Mouse (Mus musculus) midbrain, embryonic 16.5 days (tissue): Measurements from ENCODE around the gene Tollip. TPM values are rescaled to one million over a fixed set of nuclear protein-coding genes. Genes with fewer than 3 reads are reported as not detected.
A peak's percentile ranks its signal among the peaks of the same experiment; 100 is the strongest.

ENCODE experiments used
- ATAC-seq: fragments of 200-750 bp; cut with Nextera tagmentation; 2 replicates; pipeline ENCODE4 v1.8.0; 2017; ENCODE audit warnings: moderate TSS enrichment
- H3K27ac ChIP-seq: fragments of 300-500 bp; sonication (generic); 2 replicates; pipeline ENCODE4 v1.5.1; 2014; ENCODE audit warnings: mild to moderate bottlenecking, low read length, mixed read lengths
- H3K27me3 ChIP-seq: fragments of 300-500 bp; sonication (generic); 2 replicates; pipeline ENCODE4 v1.6.1; 2014; ENCODE audit warnings: low read depth, low read length, mixed read lengths; ENCODE audit not compliant: control insufficient read depth, insufficient read depth
- H3K36me3 ChIP-seq: fragments of 300-500 bp; sonication (generic); 2 replicates; pipeline ENCODE4 v1.6.1; 2014; ENCODE audit warnings: mild to moderate bottlenecking, low read length, moderate library complexity, mixed read lengths; ENCODE audit not compliant: control insufficient read depth, insufficient read depth
- H3K4me1 ChIP-seq: fragments of 300-500 bp; sonication (generic); 2 replicates; pipeline ENCODE4 v1.6.1; 2014; ENCODE audit warnings: mild to moderate bottlenecking, low read length, mixed read lengths; ENCODE audit not compliant: control insufficient read depth, insufficient read depth
- H3K4me2 ChIP-seq: fragments of 300-500 bp; sonication (generic); 2 replicates; pipeline ENCODE4 v1.6.1; 2014; ENCODE audit warnings: mild to moderate bottlenecking, low read length, mixed read lengths
- H3K4me3 ChIP-seq: fragments of 300-500 bp; sonication (generic); 2 replicates; pipeline ENCODE4 v1.5.1; 2014; ENCODE audit warnings: low read depth, mild to moderate bottlenecking, low read length, moderate library complexity, mixed read lengths
- H3K9ac ChIP-seq: fragments of 300-500 bp; sonication (generic); 2 replicates; pipeline ENCODE4 v1.6.1; 2014; ENCODE audit warnings: low read depth, low read length, mixed read lengths
- H3K9me3 ChIP-seq: fragments of 300-500 bp; sonication (generic); replicated peaks from 2 replicates; pipeline ENCODE4 v1.6.1; 2014; ENCODE audit warnings: mild to moderate bottlenecking, low read length, mixed read lengths; ENCODE audit not compliant: control insufficient read depth, poor library complexity, severe bottlenecking
- WGBS: fragments of 180-500 bp; shearing (Covaris S2); extraction: QIAGEN DNeasy Blood & Tissue Kit; methylation state at CpG from one replicate; pipeline ENCODE4 v1.1.7; 2014; 5-methylcytosine and 5-hydroxymethylcytosine counted together
- polyA plus RNA-seq: library from polyadenylated mRNA; unstranded; fragments of >200 nt; fragmentation: Nextera tagmentation; extraction: Ambion mirVana; gene quantifications from 2 replicates; pipeline ENCODE4 v1.2.1, GENCODE M21; 2015

Tollip gene
- 80.9 and 86.6 TPM in 2 replicates for polyA plus RNA-seq

- Histone ChIP-seq H3K9me3 (no peaks in the 10 kb centered on the region), H3K4me1 (no peaks in the 10 kb centered on the region), H3K9ac (no peak within 1 kb of the TSS), H3K27me3 (no peaks in the 10 kb centered on the region; the same call in 1 of the 2 replicates), H3K4me2 (no peak within 1 kb of the TSS), H3K36me3 (no peaks in the 10 kb centered on the region), H3K4me3 (no peak within 1 kb of the TSS), H3K27ac (no peak within 1 kb of the TSS)
- no peak for ATAC-seq
- WGBS, result 90% methylated on average over 2 of the region's 2 CpGs
Measured at GRCm38 (mm10) chr7:141918407-141918806, at the start of gene Tollip. TSS of gene Tollip (minus strand) at chr7:141918507.

- H3K4me3 ChIP-seq, result no peak overlapping the region
- no peak overlapping the region for H3K4me2 ChIP-seq
- H3K27me3 ChIP-seq, result no peaks in the 10 kb centered on the region
- H3K9ac ChIP-seq, result no peak overlapping the region
- no peaks in the 10 kb centered on the region; the same call in 1 of the 2 replicates for H3K36me3 ChIP-seq
- H3K9me3 ChIP-seq, result no peaks in the 10 kb centered on the region
- no peak overlapping the region for H3K27ac ChIP-seq
- no peak for ATAC-seq
- peaks cover 66% of the 10 kb centered on the region for H3K4me1 ChIP-seq
- WGBS, result 85% methylated on average over 2 of the region's 2 CpGs
Measured at GRCm38 (mm10) chr7:141966281-141966680, 48.0 kb upstream of the Tollip start.

DNA sequence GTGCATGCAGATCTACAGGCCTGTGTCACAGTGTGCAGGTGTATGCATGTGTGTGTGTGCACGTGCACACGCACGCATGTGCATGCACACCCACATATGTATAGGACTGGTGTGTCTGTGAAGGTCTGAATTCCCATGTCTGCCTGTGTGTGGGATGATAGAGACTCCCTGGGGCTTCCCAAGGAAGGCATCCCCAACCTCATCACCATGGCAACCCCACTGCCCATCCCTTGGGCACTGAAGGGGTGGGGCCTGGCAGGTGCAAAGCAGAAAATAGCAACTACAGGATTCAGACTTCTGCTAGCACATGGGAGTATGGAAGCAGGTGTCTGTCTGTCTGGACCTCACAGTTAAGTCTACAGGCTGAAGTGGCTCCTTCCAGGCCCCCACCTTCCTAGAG, 44.2 kb upstream of the Tollip start:
- Histone ChIP-seq H3K27me3 (no peaks in the 10 kb centered on the region), H3K27ac (no peak overlapping the region), H3K36me3 (no peaks in the 10 kb centered on the region), H3K4me1 (peaks cover 64% of the 10 kb centered on the region), H3K4me2 (no peak overlapping the region), H3K9ac (no peak overlapping the region), H3K4me3 (no peak overlapping the region), H3K9me3 (no peaks in the 10 kb centered on the region)
- ATAC-seq, result no peak
- WGBS, result 97% methylated on average over 3 of the region's 3 CpGs

GRCm38 (mm10) chr7:141961491-141961890, 43.2 kb upstream of the Tollip start:
- no peak for ATAC-seq
- no peaks in the 10 kb centered on the region for H3K27me3 ChIP-seq
- WGBS, result 58% methylated on average over 3 of the region's 3 CpGs
- H3K4me3 ChIP-seq, result no peak overlapping the region
- H3K9me3 ChIP-seq, result no peaks in the 10 kb centered on the region
- no peaks in the 10 kb centered on the region for H3K36me3 ChIP-seq
- no peak overlapping the region for H3K9ac ChIP-seq
- no peak overlapping the region for H3K4me2 ChIP-seq
- peak overlapping the region; percentile 5; the same call in 1 of the 2 replicates for H3K27ac ChIP-seq
- peaks cover 73% of the 10 kb centered on the region for H3K4me1 ChIP-seq

DNA sequence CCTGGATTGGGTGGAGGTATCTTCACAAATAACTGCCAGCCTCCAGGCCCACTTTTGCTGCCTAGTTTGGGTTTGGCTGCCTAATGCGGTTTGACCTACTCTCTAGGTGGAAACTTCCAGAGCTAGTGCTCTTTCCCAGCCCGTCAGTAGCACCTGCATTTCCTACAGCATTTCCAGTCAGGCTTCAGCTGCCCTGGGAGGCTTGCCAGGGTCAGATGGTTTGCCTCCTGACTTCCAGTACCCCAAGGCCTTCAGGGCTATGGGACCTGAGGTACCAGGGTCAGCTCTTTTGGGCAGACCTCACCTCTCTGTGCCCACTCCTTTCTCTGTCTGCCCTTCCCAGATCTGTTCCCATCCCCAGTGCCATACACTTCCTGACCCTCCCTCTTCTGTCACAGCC, 42.6 kb upstream of the Tollip start:
- WGBS, result 78% methylated on average over 2 of the region's 2 CpGs
- no peak overlapping the region for H3K4me3 ChIP-seq
- H3K9me3 ChIP-seq, result no peaks in the 10 kb centered on the region
- no peak overlapping the region for H3K27ac ChIP-seq
- H3K4me2 ChIP-seq, result no peak overlapping the region
- ATAC-seq, result no peak
- H3K36me3 ChIP-seq, result no peaks in the 10 kb centered on the region
- H3K27me3 ChIP-seq, result no peaks in the 10 kb centered on the region
- 0 out of 2 replicates have a peak overlapping the region, but pooled peaks have one; percentile 7 for H3K9ac ChIP-seq
- H3K4me1 ChIP-seq, result peaks cover 76% of the 10 kb centered on the region

DNA sequence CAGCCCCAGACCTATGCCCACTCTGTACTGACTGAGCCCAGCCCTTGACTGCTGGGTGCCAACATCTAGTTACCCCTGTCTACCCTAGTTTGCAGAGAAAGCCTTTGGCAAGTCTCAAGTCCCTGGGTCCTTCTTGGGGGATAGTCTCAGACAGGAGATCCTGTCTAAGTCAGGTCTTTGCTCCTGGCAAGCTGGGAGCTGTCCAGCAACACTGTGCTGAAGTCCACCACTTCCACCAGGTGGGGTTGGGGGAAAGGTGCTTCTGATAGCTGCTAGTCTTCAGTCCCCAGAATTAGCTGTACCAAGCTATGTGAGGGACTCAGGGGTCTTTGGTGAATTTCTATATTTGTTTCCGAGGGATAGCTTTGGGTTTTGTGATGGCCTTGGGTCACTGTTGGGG, 40.8 kb upstream of the Tollip start:
- H3K9ac ChIP-seq, result no peak overlapping the region
- H3K27me3 ChIP-seq, result no peaks in the 10 kb centered on the region
- no peak for ATAC-seq
- WGBS, result 88% methylated on average over 1 of the region's 1 CpGs
- no peaks in the 10 kb centered on the region for H3K36me3 ChIP-seq
- no peaks in the 10 kb centered on the region for H3K9me3 ChIP-seq
- peaks cover 83% of the 10 kb centered on the region for H3K4me1 ChIP-seq
- no peak overlapping the region for H3K4me2 ChIP-seq
- H3K4me3 ChIP-seq, result no peak overlapping the region
- H3K27ac ChIP-seq, result no peak overlapping the region

DNA sequence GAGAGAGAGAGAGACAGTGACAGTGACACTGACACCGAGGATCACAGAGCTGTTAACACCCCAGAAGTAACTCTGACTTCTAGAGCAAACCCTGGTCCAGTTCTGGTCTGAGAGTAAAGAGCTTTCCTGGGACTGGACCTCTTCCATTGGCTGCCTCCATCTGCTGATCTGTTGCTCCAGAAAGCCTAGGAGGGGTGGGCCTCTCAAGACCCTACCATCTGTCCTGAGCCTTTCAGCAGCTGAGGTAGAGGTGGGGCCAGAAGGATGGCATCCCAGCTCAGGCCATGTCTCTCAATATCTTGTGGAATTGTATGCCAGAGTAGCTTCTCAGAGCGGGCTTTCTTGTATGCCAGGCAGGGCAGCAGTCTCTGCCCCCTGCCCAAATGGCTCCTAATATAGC, 39.9 kb upstream of the Tollip start:
- Histone ChIP-seq H3K9ac (no peak overlapping the region), H3K36me3 (no peaks in the 10 kb centered on the region), H3K9me3 (no peaks in the 10 kb centered on the region), H3K4me2 (no peak overlapping the region), H3K4me3 (no peak overlapping the region), H3K27me3 (no peaks in the 10 kb centered on the region), H3K4me1 (peaks cover 92% of the 10 kb centered on the region), H3K27ac (no peak overlapping the region)
- 94% methylated on average over 2 of the region's 2 CpGs for WGBS
- no peak for ATAC-seq

- H3K9ac ChIP-seq, result no peak overlapping the region
- no peak for ATAC-seq
- no peaks in the 10 kb centered on the region for H3K9me3 ChIP-seq
- WGBS, result 68% methylated on average over 4 of the region's 4 CpGs
- H3K4me3 ChIP-seq, result no peak overlapping the region
- 0 out of 2 replicates have a peak overlapping the region, but pooled peaks have one; percentile 5 for H3K27ac ChIP-seq
- no peaks in the 10 kb centered on the region for H3K27me3 ChIP-seq
- no peaks in the 10 kb centered on the region for H3K36me3 ChIP-seq
- peaks cover 93% of the 10 kb centered on the region for H3K4me1 ChIP-seq
- H3K4me2 ChIP-seq, result no peak overlapping the region
Measured at GRCm38 (mm10) chr7:141957524-141958051, 39.3 kb upstream of the Tollip start.

- WGBS, result 77% methylated on average over 8 of the region's 8 CpGs
- H3K27ac ChIP-seq, result no peak overlapping the region
Measured at GRCm38 (mm10) chr7:141956174-141956566, 37.9 kb upstream of the Tollip start.

More at GRCm38 (mm10) chr7:141956174-141956566, 37.9 kb upstream of the Tollip start:
- Histone ChIP-seq H3K27me3 (no peaks in the 10 kb centered on the region), H3K9me3 (no peaks in the 10 kb centered on the region), H3K4me1 (peaks cover 93% of the 10 kb centered on the region), H3K4me3 (no peak overlapping the region), H3K9ac (no peak overlapping the region), H3K4me2 (no peak overlapping the region), H3K36me3 (peaks cover 4% of the 10 kb centered on the region)
- ATAC-seq, result no peak
